Mouse (Mus musculus): ENCODE measurements at regions not wholly inside any gene's neighbourhood (a gene's known extent, or its start where the extent isn't known, plus 50 kb on each side); places are given as distances from the start of the nearest gene placed in this dataset.
"Not testable (repeated sequence)": the region's sequence is repeated elsewhere in the genome, so short reads cannot be mapped to it uniquely, and the experiment has no call there.

DNA sequence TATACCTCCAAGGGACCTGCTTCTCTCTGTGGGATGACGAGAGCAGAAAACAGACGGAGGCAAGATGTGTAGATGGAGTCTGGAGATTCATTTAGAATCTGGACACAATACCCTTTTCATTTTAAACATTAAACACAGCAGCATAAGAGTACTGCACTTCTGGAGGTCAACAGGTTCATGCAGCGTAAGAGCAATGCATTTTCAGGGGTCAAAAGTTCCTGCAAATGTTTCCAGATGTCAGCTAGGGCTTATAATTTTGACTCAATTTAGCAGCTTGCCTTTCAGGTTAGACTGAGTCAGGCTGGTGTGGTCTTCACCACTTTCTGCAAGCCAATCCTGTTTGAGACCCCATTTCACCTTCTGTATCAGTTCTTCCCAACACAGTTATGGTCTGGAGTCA lies 277.9 kb downstream of the Hace1 start:
- no peak for DNase-seq (ENCODE audit: low read depth, low spot score)

DNA sequence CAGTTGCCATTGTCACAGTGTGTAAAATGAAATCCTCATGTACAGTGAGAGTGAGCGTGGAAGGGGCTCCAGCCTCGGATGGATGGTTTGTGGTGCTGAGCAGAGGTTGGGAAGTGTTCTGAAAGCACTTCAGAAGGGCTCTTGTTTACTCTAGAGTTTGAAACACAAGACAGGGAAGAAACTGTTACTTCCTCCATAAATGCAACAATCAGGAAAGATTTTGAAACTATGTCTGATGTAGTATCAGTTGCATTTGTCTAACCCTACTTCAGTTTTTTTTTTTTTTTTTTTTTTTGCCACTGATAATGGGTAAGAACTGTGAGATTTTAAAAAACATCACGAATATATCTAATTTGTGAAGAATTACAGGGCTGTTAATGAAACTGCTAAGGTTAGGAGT lies 281.5 kb downstream of the Hace1 start:
- DNase-seq (ENCODE audit: low read depth, low spot score), result no peak

DNA sequence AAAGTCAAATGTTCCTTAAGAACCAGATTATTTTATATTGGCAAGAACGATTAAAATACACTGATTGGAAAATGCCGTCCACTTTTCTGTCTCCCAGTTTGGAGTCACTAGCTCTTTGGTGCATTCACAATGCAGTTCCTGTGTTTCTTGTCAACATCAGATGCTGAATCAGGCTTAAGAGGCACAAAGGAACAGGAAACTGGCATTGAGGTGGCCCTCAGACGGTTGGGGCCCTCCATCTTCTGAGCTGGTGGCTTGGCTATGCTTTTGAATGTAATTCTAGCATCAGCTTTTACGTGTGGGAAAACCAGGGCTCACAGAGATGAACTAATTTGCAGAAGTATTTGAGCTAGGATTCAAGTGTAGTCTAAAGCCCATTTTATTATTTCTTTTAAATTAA lies 282.3 kb downstream of the Hace1 start:
- DNase-seq (ENCODE audit: low read depth, low spot score), result no peak

DNA sequence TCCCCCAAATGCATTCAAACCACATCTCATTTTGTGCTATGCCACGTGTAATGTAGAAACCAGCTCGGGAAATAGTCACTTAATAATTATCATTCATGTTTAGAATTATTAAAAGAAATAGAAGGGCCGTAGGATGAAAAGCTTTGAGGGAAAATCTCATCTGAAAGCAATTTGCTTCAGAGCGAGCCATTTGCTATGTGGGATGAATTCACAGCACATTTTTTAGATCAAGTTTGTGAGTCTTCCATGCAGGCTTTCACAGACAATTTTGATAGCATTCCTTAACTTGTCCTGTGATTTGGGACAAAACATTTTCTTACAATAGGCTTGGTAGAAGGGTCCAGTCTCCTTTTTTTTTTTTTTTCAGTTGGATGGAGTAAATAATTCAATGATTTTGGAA lies 283.1 kb downstream of the Hace1 start:
- no peak for DNase-seq (ENCODE audit: low read depth, low spot score)

DNA sequence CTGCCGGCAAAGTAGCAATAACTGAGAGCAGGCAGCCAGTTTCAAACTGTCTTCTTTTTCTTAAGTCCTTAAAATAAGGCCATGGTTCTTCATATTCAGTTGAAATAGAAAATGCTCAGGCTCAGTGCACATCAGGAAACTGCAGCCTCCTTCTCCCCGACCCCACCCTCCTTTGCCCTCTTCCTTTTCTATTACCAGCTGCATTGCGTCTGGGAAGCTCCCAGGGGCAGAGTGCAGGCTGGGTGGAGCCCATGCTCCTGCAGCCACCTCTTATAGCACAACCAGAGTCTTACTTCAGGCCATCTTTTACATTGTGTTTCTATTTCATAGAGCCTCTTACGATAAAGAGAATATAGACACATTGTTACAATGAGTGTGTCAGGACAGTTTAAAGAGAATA lies 288.2 kb downstream of the Hace1 start:
- DNase-seq (ENCODE audit: low read depth, low spot score), result no peak

DNA sequence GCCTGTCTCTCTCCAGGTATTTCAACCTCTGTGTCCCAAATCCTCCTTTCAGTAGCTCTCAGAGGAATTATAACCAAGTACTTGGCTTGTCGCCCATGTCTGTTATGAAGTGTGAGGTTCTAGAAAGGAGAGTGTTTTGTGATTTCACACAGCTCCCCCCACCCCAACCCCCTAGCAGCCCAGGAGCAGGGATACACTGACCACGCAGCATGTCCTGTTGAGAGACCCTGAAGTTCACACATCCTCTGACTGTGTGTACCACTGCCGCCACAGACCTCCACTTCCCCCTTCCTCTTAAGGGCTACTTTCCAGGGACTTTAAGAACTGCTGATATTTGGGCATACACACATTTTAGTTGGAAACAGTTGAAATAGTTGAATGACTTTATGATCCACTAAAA lies 289.2 kb downstream of the Hace1 start:
- DNase-seq (ENCODE audit: low read depth, low spot score), result no peak

DNA sequence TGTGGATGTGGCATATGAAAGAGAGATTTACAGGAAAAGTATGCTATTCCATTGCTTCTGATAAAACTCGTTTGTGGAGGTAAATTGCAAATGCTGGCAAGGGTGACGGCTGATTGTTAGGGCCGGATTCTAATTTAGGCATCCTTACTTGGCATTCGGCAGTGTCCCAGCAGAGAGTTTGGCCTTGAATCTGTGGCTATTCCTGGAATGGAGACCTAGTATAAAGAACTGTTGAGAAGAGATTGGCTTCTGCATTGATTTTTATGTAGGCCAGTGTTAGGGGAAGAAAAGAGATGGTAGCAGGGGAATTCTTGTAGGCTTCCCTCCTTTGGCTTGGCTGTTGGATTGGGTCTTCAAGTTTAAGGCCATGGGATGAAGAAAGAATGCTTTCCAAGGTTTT lies 293.4 kb downstream of the Hace1 start:
- no peak for DNase-seq (ENCODE audit: low read depth, low spot score)

DNA sequence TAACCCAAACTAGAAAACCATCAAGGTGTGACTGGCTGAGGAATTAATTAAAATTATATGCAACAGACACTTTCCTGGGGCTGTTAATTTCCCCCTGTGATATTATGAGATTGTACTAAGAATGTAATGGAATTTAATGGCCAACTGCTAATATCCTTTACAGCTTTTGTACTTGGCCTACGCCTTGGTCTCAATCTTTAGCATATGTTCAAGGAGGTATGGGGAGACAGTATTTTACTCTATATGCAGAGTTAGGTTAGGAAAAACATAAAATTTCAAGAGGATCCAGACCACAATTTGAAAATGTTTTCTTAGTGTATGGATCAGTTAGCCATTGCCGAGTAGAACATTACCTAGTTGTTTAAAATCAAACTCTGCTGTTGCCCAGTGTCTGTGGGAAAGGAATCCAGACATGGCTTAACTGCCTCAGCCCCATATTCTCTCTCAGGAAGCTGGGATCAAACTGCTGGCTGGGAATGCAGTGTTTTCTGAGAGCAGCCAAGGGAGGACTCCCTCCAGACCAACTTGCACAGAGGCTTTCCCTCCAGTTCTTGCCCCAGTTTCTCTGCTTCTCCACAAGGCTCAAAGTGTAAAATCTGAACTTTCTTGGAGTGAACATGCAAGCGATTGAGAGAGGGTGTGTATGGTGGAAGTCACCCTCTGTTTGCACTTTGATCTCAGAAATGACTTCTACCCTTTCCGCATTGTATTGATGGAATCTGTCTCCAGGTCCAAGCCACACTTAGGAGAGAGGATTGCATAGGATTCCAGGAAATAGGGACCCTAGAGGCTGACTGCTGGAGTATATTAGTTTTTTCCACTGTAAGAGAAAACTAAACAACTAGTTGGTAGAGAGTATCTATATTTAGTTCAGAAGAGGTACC lies 294.6 kb downstream of the Hace1 start:
- no peak for DNase-seq (ENCODE audit: low read depth, low spot score)

DNA sequence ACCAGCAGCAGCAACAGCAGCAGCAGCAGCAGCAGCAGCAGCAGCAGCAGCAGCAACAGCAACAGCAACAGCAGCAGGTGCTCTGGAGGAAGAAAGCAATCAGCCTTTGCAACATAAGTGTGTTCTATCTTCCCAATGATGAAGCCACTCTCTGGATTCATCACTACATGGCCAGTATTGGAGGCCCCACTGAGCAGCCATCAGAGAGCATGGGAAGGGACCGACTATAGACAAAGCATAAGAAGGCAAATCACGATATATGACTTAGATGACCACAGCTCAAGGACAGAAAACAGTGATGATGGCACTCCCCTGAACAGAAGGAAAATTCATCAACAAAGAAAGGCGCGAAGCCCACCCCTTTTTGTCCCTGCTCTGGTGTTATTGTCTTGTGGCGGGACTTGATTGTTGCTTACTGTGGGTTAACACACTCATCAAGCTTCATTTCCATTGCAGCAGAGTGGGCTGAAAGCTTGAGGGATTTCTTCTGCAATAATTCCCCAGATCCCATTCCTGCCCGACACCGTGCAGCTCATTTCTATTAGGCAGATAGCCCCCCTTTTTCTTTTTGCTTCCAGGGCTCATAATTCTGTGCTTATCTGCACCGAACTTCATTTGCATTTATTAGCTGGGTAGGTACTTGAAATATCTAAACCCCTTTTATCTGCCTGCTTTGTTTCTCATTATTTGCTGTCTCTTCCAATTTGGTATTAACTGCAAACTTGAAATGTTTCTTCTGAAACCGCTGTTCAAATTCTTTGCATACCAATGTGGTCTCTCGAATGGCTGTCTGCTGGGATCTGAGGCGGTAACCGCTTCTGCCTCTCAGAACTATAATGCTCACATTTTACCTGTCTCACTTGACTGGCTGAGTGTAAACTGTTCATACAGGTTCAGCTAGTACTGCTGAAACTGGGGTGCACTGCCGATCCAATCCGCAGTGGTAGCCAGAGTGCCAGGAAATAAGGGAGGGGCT lies 296.5 kb downstream of the Hace1 start:
- no peak for DNase-seq (ENCODE audit: low read depth, low spot score)

DNA sequence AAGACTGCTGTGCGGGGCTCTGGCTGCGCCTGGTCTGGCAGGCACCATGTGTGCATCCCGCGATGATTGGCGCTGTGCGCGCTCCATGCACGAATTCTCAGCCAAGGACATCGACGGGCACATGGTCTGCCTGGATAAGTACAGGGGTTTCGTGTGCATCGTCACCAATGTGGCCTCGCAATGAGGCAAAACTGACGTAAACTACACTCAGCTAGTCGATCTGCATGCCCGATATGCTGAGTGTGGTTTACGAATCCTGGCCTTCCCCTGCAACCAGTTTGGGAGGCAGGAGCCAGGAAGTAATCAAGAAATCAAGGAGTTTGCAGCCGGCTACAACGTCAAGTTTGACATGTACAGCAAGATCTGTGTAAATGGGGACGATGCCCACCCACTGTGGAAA lies 297.7 kb downstream of the Hace1 start:
- not testable (repeated sequence) for DNase-seq (ENCODE audit: low read depth, low spot score)

DNA sequence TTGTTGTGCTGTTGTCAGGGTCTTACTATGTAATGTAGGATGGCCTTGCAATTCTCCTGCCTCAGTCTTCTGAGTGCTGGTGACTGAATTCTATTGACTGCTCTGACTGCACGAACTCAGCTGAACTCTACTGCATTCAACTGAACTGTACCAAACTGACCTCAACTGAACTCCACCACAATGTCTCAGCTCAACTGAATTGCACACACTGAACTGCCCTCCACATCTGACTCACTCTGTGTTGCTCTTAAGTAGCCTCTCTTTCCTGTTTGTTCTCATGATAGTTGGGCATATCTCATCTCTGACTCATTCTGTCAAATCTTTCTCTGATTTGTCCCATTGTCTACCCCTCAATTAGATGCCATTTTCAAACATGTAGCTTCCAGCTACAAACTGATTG lies 306.1 kb downstream of the Hace1 start:
- DNase-seq (ENCODE audit: low read depth, low spot score), result no peak

DNA sequence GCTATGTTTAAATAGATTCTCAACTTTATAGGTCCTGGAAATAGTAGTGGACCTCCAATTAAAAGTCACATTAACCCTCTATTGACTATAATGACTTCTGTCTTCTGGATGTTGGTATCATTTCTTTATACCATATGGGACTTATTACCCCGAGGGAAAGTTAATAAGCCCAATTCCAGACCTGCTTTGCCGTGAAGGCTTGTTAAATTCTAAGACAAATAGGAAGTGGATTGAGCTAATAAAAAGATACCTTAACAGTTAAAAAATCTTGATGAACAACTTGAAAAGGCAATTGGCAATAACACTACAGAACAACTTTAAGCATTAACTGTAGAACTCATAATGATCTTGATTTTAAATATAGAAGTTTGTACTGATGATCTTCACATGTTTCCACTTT lies 309.0 kb downstream of the Hace1 start:
- DNase-seq (ENCODE audit: low read depth, low spot score), result no peak

DNA sequence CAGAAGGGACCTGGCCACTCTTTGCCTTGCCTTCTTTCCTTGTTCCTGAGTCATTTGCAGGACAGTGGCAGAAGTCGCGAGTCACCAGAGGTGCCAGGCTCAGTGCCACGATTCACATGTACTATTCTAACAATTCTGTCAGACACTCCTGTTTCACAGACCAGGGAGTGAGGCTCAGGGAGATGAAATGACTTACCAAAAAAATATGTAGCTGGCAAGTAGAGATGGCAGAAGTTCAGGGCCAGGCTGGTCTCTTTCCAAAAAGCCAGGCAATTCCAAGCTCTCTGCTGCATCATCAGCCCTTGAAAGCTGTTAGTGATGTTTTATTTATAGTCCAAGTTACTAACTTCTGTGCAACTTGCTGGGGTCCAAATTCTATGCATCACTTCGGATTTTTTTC lies 311.2 kb downstream of the Hace1 start:
- no peak for DNase-seq (ENCODE audit: low read depth, low spot score)

DNA sequence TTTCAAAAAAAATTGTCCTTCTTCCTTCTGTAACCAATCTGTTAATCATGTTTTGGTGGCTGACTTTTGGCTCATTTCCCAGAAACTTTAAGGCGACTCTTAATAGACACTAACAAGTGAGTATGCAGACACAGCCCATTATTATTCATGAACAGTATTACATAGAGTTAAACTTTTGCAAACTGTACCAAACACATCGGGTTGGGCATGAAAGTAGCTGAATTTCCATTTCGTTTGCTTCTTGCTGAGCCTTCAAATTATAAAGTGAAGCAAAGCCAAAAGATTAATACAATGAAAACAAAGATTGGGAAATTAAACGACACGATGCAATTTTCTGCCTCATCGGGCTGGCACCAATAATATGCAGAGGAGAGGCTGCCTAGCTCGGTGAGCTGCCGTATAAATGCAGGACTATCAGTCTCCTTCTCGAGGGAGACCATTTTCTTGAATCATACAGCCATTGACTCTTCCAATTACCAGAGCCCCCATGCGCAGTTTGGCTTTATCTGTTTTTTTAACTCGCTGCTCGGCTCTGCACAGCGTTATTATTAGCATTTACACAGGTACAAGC lies 311.8 kb downstream of the Hace1 start:
- no peak for DNase-seq (ENCODE audit: low read depth, low spot score)

DNA sequence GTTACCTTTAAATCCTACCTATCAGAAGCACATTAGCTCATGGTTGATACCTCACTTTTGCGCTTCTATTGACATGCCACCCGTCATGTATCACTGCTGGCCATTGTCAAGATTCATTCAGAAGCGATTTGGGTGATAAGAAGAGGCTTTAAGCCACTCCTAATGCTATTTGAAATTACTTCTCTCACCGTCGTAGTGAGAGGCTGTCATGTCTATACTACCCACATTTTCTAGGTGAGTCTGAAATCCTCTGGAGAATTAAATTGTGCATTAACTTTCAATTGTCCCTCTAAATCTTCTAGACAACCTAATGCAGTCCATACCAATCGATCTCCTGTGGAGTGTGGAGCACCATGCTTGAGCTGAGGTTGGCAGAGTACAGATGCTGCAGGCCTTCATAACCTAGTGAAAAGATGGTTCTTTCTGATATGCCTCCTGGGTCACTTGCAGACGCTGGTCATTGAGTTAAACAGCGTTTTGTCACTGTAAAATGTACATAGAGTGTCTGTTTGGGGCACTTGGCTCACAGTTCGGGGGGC lies 312.5 kb downstream of the Hace1 start:
- DNase-seq (ENCODE audit: low read depth, low spot score), result no peak

DNA sequence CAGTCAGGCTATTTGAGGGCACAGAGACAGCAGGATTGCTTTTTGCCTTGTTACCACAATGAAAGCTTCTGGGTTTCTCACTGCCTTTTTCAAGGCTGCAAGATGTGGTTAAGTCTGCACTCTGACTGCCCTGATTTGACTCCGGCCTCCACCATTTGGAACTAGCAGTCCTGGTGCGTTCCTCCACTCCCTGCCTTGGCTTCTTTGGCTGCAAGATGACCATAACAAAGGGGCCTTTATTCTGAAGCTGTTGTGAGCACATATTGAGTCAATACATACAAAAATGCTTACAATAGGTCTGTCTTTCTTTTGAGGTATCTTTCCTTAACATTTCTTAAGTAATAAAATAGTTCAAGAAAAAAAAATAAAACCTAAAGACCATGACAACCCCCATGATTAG lies 314.8 kb downstream of the Hace1 start:
- no peak for DNase-seq (ENCODE audit: low read depth, low spot score)

DNA sequence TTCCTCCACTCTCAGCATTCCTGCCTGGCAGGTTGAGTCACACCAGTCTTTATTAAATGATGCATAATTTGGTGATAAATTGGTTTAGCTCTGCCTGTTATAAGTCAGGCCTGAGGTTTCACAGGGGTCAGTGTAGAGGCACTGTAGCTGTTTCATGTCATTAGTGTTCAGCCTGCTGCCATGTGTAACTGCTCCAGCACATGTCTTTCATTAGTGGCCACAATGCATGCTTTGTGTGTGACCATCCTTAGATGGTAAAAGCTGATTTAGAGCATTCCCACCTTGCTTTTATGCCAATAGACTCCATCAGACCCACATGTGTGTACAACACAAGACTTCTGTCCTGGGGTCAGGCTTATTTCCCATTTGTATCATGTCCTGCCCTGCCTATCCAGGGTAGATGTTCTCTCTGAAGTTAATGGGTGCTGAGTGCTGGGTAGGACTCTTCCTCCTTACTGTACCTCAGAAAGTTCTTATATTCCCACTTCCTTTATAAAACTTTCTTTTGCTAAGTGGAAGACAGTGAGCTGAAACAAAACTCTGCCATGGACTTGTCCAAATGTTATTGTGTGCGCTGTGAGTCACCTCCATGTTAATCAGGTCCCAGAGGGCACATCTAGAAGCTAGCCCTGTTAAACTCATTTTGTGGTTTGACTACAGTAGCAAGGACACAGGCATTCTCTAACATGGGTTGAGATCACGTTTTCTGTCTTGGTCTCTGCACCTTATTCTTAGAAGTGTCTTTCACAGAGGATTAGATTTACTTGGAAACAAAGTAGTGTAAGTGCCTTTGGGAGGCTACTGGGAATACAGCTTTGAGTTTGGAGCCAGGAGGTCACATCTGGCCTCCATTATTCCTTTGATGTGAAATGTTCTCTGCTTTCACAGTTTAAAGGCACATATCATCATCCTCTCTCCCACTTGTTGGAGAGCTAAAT lies 316.5 kb downstream of the Hace1 start:
- DNase-seq (ENCODE audit: low read depth, low spot score), result no peak

DNA sequence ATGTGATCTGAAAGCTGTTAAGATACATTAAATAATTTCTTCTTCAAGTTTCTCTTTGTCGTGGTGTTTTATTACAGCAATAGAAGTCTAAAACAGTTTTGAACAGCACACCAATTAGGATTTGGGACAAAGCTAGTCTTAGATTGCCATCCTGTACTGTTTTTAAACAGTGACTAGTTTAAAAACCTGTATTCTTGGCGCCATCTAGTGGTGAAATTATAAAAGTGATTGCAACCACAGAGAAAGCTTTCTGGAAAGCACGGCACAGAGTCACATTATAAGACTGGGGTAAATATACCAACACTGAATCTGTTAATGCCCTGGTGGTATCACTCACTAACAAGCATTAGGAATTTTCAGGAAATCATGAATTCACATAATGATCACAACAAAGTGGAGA lies 339.3 kb downstream of the Hace1 start:
- DNase-seq (ENCODE audit: low read depth, low spot score), result peak; percentile 29

DNA sequence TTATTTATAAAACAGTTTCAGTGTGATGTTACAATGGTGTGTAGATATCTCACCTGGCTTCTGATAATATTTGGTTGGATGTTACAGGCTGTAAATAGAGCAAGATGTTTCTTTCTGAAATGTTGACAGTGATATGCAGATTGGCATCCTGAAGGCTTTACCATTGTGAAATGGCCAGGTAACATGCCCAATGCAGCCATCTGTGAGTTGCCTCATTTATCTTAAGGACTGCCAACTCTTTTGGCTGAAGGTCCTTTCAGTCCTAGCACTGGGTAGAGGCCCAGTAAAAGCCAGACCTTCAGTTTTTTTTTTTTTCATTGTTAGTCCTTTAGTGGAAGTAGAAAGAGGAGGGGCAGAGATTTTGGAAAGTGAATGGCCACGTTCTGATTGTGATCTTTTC lies 348.1 kb downstream of the Hace1 start:
- no peak for DNase-seq (ENCODE audit: low read depth, low spot score)

DNA sequence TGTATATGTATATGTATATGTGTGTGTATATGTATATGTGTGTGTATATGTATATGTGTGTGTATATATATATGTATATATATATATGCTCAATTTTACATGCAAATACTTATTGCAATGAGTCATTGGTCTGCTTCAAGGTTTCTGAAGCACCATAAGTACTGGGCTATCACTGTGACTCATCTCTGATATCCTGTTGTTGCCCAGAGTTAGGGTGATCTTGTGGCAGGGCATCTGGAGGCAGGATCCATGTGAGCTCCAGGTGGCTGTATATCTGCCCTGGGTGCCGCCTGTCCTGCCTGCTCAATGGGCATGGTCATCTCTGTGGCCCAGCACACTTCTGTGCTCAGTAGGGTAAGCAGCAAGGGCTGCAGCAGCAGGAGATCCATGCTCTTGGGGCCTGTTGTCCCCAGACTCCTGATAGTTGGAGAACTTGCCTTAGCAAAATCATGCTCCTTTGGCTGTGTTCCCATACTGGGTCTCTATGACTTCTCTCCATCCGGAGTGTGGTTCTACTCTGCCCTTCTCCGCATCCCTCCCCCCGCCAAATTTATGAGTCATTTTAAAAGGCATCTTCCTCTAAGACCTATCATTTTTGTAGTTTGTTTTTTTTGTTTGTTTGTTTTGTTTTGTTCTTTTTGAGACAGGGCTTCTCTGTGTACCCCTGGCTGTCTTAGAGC lies 356.1 kb downstream of the Hace1 start:
- DNase-seq (ENCODE audit: low read depth, low spot score), result no peak

All from retina, postnatal 7 days (tissue).